Mouse (Mus musculus): Measurements from ENCODE around the gene Hoxd12.

GRCm38 (mm10) chr2:74658667-74659371 is 16.0 kb upstream of the Hoxd12 start:
- TF ChIP-seq CTCF (IDR thresholded peaks at IDR 0.05; ENCODE audit: control insufficient read depth, insufficient read depth, low read length) (no peak), POLR2A (IDR thresholded peaks at IDR 0.05; ENCODE audit: borderline replicate concordance, control insufficient read depth, low read depth, low read length) (no peak)
